28 mouse cellular contexts compared by ENCODE assay signal in genomic region chr19:49267864-49268480, GRCm38 (mm10).
DNase-seq lines count a peak whose midpoint lies in the region; ATAC-seq and TF ChIP-seq lines count a peak whose summit lies in the region.
"Had no signal": no experiment of that assay in that cellular context is flagged by ENCODE, and none has a peak within 500 bp of the region (broad histone marks: within the 10 kb centered on the region; RNA-seq: fewer than 3 reads in every experiment).

No protein-coding gene starts in this region.

- peak overlapping the region; percentile 11; the same call in 1 of the 2 replicates for H3K27ac ChIP-seq in heart, embryonic 15.5 days
- H3K27ac ChIP-seq in liver, adult 2 months (replicated peaks; ENCODE audit: insufficient read depth, low read depth, low read length) = no peak overlapping the region
- H3K27ac ChIP-seq: embryonic facial prominence, embryonic 10.5 days; embryonic facial prominence, embryonic 15.5 days; forebrain, embryonic 13.5 days; liver, embryonic 14.5 days; stomach, embryonic 15.5 days had no signal

- H3K27me3 ChIP-seq in heart, embryonic 15.5 days = no peaks in the 10 kb centered on the region
- no peaks in the 10 kb centered on the region for H3K27me3 ChIP-seq in liver, adult 2 months (ENCODE audit: control insufficient read depth, insufficient read depth, low read length)
- H3K27me3 ChIP-seq: embryonic facial prominence, embryonic 15.5 days; forebrain, embryonic 13.5 days; stomach, embryonic 15.5 days had no signal

- no peak overlapping the region for H3K9ac ChIP-seq in heart, embryonic 15.5 days
- no peak overlapping the region for H3K9ac ChIP-seq in liver, adult 2 months (ENCODE audit: low read depth, low read length)
- H3K9ac ChIP-seq: embryonic facial prominence, embryonic 15.5 days; forebrain, embryonic 13.5 days; liver, embryonic 14.5 days; stomach, embryonic 15.5 days had no signal

- no peak overlapping the region for H3K4me3 ChIP-seq in heart, embryonic 15.5 days
- H3K4me3 ChIP-seq in liver, adult 2 months (ENCODE audit: insufficient read depth, low read depth, low read length) = no peak overlapping the region
- H3K4me3 ChIP-seq: embryonic facial prominence, embryonic 10.5 days; embryonic facial prominence, embryonic 15.5 days; forebrain, embryonic 13.5 days; stomach, embryonic 15.5 days had no signal

- H3K36me3 ChIP-seq in heart, embryonic 15.5 days = no peaks in the 10 kb centered on the region
- H3K36me3 ChIP-seq in liver, adult 2 months (ENCODE audit: control insufficient read depth, insufficient read depth, low read length) = no peaks in the 10 kb centered on the region
- H3K36me3 ChIP-seq: embryonic facial prominence, embryonic 10.5 days; embryonic facial prominence, embryonic 15.5 days; G1E; stomach, embryonic 15.5 days had no signal

- 44% methylated on average over 8 of the region's 8 CpGs for WGBS in heart, embryonic 15.5 days
- 61% methylated on average over 8 of the region's 8 CpGs for WGBS in liver, adult 2 months

- TF ChIP-seq POLR2A in liver, adult 2 months (IDR thresholded peaks at IDR 0.05; ENCODE audit: extremely low read depth, insufficient read depth, low read length) = no peak

- intact Hi-C loops in heart, postnatal 36 days (cut with DNase I) = no loop called here

- TF ChIP-seq CTCF in liver, adult 2 months (IDR thresholded peaks at IDR 0.05; ENCODE audit: low read depth, low read length) = no peak

- no peak for DNase-seq in heart, postnatal 36 days
- DNase-seq in liver, adult 2 months (ENCODE audit: extremely low read depth, low read depth, low spot score) = peak; percentile 24
- DNase-seq in liver = no peak
- peak; percentile 18 for DNase-seq in MN1 (ENCODE audit: low spot score)
- DNase-seq in lung, postnatal 10 days = peak; percentile 43
- no peak for DNase-seq in retina, postnatal 1 day
- DNase-seq: adrenal gland, adult 2 months; cerebellum, adult 2 months; cerebellum, postnatal 14 days; gastrocnemius, postnatal 14 days; heart, adult 18-20 months; kidney, adult 8-10 months; kidney, postnatal 10 days; layer of hippocampus, postnatal 36 days; left cerebral cortex, postnatal 4 days; midbrain, embryonic 14.5 days; right cerebral cortex, postnatal 14 days; thymus, adult 18-20 months; thymus, postnatal 25 days had no signal

- ATAC-seq in heart, embryonic 15.5 days (replicated peaks; ENCODE audit: insufficient number of reproducible peaks, insufficient read depth, low FRiP score, low read depth) = no peak; the same call in 1 of the 2 replicates
- no peak for ATAC-seq in activated CD4-positive, CD25-positive, alpha-beta regulatory T cell, adult 4 months
- ATAC-seq: forebrain, embryonic 13.5 days; hindbrain, embryonic 16.5 days had no signal

- H3K9me3 ChIP-seq in heart, embryonic 15.5 days (replicated peaks) = no peaks in the 10 kb centered on the region
- H3K9me3 ChIP-seq: embryonic facial prominence, embryonic 10.5 days; embryonic facial prominence, embryonic 15.5 days; forebrain, embryonic 13.5 days; stomach, embryonic 15.5 days had no signal

- H3K4me1 ChIP-seq in heart, embryonic 15.5 days (replicated peaks) = no peaks in the 10 kb centered on the region
- H3K4me1 ChIP-seq in liver, adult 2 months (ENCODE audit: control insufficient read depth, insufficient read depth, low read length) = no peaks in the 10 kb centered on the region
- H3K4me1 ChIP-seq: embryonic facial prominence, embryonic 10.5 days; embryonic facial prominence, embryonic 15.5 days; stomach, embryonic 15.5 days had no signal

- no peak overlapping the region for H3K4me2 ChIP-seq in heart, embryonic 15.5 days
- H3K4me2 ChIP-seq: embryonic facial prominence, embryonic 15.5 days; forebrain, embryonic 13.5 days; stomach, embryonic 15.5 days had no signal

- H3K79me2 ChIP-seq in liver, adult 2 months (ENCODE audit: control insufficient read depth, insufficient read depth, low read length) = no peaks in the 10 kb centered on the region

Comparison
In these comparisons a context has a peak if more than half of its experiments do, and no peak if none do; other contexts are left out.
1. DNase-seq: peak in liver, adult 2 months (single experiment), MN1 (single experiment) and lung, postnatal 10 days (single experiment); none in heart, postnatal 36 days (0 of 2), liver (single experiment) and retina, postnatal 1 day (single experiment).